Mouse (Mus musculus): Measurements from ENCODE around the gene Lhfpl4. TPM values are rescaled to one million over a fixed set of nuclear protein-coding genes. Genes with fewer than 3 reads are reported as not detected.

Lhfpl4 gene
- total and polyA plus RNA-seq, 3 experiments = 3.2 to 8.9 (median 7.1) TPM

- TF ChIP-seq RCOR1 (conservative IDR thresholded peaks at IDR 0.05; ENCODE audit: low read depth, low read length) = no peak
Measured at GRCm38 (mm10) chr6:113163513-113163912, 31.7 kb downstream of the Lhfpl4 start (continued).

- DNase-seq (ENCODE audit: extremely low read depth) = no peak
- H3K4me1 ChIP-seq (ENCODE audit: control insufficient read depth in 1 of 2, insufficient read depth in 2 of 2) = peaks cover 0 to 6% of the 10 kb centered on the region in 2 experiments; a peak in 1 of 4 replicates
- no peak overlapping the region for H3K4me3 ChIP-seq (replicated peaks in 1 of 3; ENCODE audit: low read depth in 2 of 3, low read length in 2 of 3, poor library complexity in 1 of 3)
- H3K4me2 ChIP-seq (ENCODE audit: insufficient read depth, low read depth, poor library complexity, severe bottlenecking) = no peak overlapping the region
- H3K9me3 ChIP-seq (replicated peaks; ENCODE audit: low read length) = no peaks in the 10 kb centered on the region
- no peak overlapping the region for H3K9ac ChIP-seq (ENCODE audit: insufficient read depth, low read depth)
- peaks cover 6 to 50% of the 10 kb centered on the region in 2 experiments for H3K36me3 ChIP-seq (replicated peaks in 1 of 2; ENCODE audit: control insufficient read depth in 1 of 2, insufficient read depth in 1 of 2, low read length in 1 of 2)
- no peaks in the 10 kb centered on the region for H3K79me2 ChIP-seq (replicated peaks; ENCODE audit: control insufficient read depth, extremely low read depth, insufficient read depth, poor library complexity, severe bottlenecking)
- TF ChIP-seq SMC3 (IDR thresholded peaks at IDR 0.05; ENCODE audit: low read depth, low read length) = no peak
- TF ChIP-seq MEF2A (IDR thresholded peaks at IDR 0.05; ENCODE audit: borderline replicate concordance, low read depth, low read length) = no peak
- no peak for TF ChIP-seq NELFE (IDR thresholded peaks at IDR 0.05; ENCODE audit: low read depth, low read length)
- TF ChIP-seq TCF12 (IDR thresholded peaks at IDR 0.05; ENCODE audit: low read depth, low read length) = no peak
- TF ChIP-seq EP300 (IDR thresholded peaks at IDR 0.05; ENCODE audit: low read length) = no peak
- no peak for TF ChIP-seq MXI1 (IDR thresholded peaks at IDR 0.05; ENCODE audit: low read depth, low read length)
- TF ChIP-seq ELF1 (IDR thresholded peaks at IDR 0.05; ENCODE audit: low read depth, low read length) = no peak
- TF ChIP-seq CHD2 (IDR thresholded peaks at IDR 0.05; ENCODE audit: low read length) = no peak
- no peak for TF ChIP-seq GABPA (IDR thresholded peaks at IDR 0.05; ENCODE audit: insufficient replicate concordance, low read depth, low read length)
- TF ChIP-seq RAD21 (IDR thresholded peaks at IDR 0.05; ENCODE audit: low read depth, low read length) = no peak
- TF ChIP-seq MYC (IDR thresholded peaks at IDR 0.05; ENCODE audit: low read depth, low read length) = no peak
- no peak for TF ChIP-seq MAX (IDR thresholded peaks at IDR 0.05; ENCODE audit: low read length)
- no peaks in the 10 kb centered on the region for H3K27me3 ChIP-seq (replicated peaks)
- dilution Hi-C loops (cut with MboI; ENCODE audit: extremely low pct_ligation_motif_present, extremely low pct_unique_long_range_greater_than_20kb, low sequenced_read_pairs) = no loop called here
- in situ Hi-C loops (cut with MboI; ENCODE audit: low pct_ligation_motif_present, low pct_unique_long_range_greater_than_20kb, low sequenced_read_pairs) = no loop called here
- H3K27ac ChIP-seq (ENCODE audit: insufficient read depth, low read depth) = no peak overlapping the region
Measured at GRCm38 (mm10) chr6:113161982-113162381, 33.2 kb downstream of the Lhfpl4 start.

- no peaks in the 10 kb centered on the region for H3K79me2 ChIP-seq (replicated peaks; ENCODE audit: control insufficient read depth, extremely low read depth, insufficient read depth, poor library complexity, severe bottlenecking)
- dilution Hi-C loops (cut with MboI; ENCODE audit: extremely low pct_ligation_motif_present, extremely low pct_unique_long_range_greater_than_20kb, low sequenced_read_pairs) (no loop called here), in situ Hi-C loops (cut with MboI; ENCODE audit: low pct_ligation_motif_present, low pct_unique_long_range_greater_than_20kb, low sequenced_read_pairs) (no loop called here)
- no peak overlapping the region for H3K9ac ChIP-seq (ENCODE audit: insufficient read depth, low read depth)
- TF ChIP-seq NRF1 (IDR thresholded peaks at IDR 0.05; ENCODE audit: low read depth, low read length) (no peak), GABPA (IDR thresholded peaks at IDR 0.05; ENCODE audit: insufficient replicate concordance, low read depth, low read length) (no peak), CHD1 (IDR thresholded peaks at IDR 0.05; ENCODE audit: low read depth, low read length) (no peak), ZNF384 (IDR thresholded peaks at IDR 0.05; ENCODE audit: low read depth, low read length) (no peak), MAFK (IDR thresholded peaks at IDR 0.05; ENCODE audit: insufficient replicate concordance, low read length) (no peak), BHLHE40 (IDR thresholded peaks at IDR 0.05; ENCODE audit: low read depth, low read length) (no peak), USF1 (IDR thresholded peaks at IDR 0.05; ENCODE audit: low read depth, low read length) (no peak), TBP (conservative IDR thresholded peaks at IDR 0.05; ENCODE audit: low read depth, low read length) (no peak), HCFC1 (IDR thresholded peaks at IDR 0.05; ENCODE audit: low read depth, low read length) (no peak), POLR2A (IDR thresholded peaks at IDR 0.05; ENCODE audit: low read depth, low read length) (no peak), MAZ (IDR thresholded peaks at IDR 0.05; ENCODE audit: low read depth, low read length) (no peak), ZKSCAN1 (IDR thresholded peaks at IDR 0.05; ENCODE audit: borderline replicate concordance, low read depth, low read length) (no peak), USF2 (conservative IDR thresholded peaks at IDR 0.05; ENCODE audit: low read depth, low read length) (no peak), SMC3 (IDR thresholded peaks at IDR 0.05; ENCODE audit: low read depth, low read length) (no peak), CTCF (conservative IDR thresholded peaks at IDR 0.05 in 1 of 2, IDR thresholded peaks at IDR 0.05 in 1 of 2; ENCODE audit: low read depth in 2 of 2, low read length in 2 of 2) (no peak)
- no peak overlapping the region for H3K4me3 ChIP-seq (replicated peaks in 1 of 3; ENCODE audit: low read depth in 2 of 3, low read length in 2 of 3, poor library complexity in 1 of 3)
- H3K4me2 ChIP-seq (ENCODE audit: insufficient read depth, low read depth, poor library complexity, severe bottlenecking) = no peak overlapping the region
- DNase-seq (ENCODE audit: extremely low read depth) = no peak
- H3K27me3 ChIP-seq (replicated peaks) = no peaks in the 10 kb centered on the region
- H3K36me3 ChIP-seq (replicated peaks in 1 of 2; ENCODE audit: control insufficient read depth in 1 of 2, insufficient read depth in 1 of 2, low read length in 1 of 2) = peaks cover 10 to 64% of the 10 kb centered on the region in 2 experiments
- H3K4me1 ChIP-seq (ENCODE audit: control insufficient read depth in 1 of 2, insufficient read depth in 2 of 2) = no peaks in the 10 kb centered on the region
- H3K9me3 ChIP-seq (replicated peaks; ENCODE audit: low read length) = no peaks in the 10 kb centered on the region
- no peak overlapping the region for H3K27ac ChIP-seq (ENCODE audit: insufficient read depth, low read depth)
Measured at GRCm38 (mm10) chr6:113160106-113160505, 35.1 kb downstream of the Lhfpl4 start.

Measured in CH12.LX (cell line).